Mouse (Mus musculus): ENCODE data around the gene Pak3. TPM values are rescaled to one million over a fixed set of nuclear protein-coding genes. Genes with fewer than 3 reads are reported as not detected.
"Not testable (repeated sequence)": the region's sequence is repeated elsewhere in the genome, so short reads cannot be mapped to it uniquely, and the experiment has no call there.

The Pak3 gene
- polyA plus RNA-seq (2015; fragmentation: Nextera tagmentation; extraction: Ambion mirVana) = 0.37 and 1.4 TPM in 2 replicates

GRCm38 (mm10) chrX:143518168-143518901, at the start of gene Pak3:
Gene Pak3 (plus strand): TSS chrX:143518591.
- no peak within 1 kb of the TSS for H3K4me3 ChIP-seq (replicated peaks)
- H3K9me3 ChIP-seq (replicated peaks) = no peaks in the 10 kb centered on the region
- 12% methylated on average over 23 of the region's 23 CpGs for WGBS (ENCODE audit: insufficient replicate concordance)
- no peaks in the 10 kb centered on the region for H3K36me3 ChIP-seq (replicated peaks)
- peaks cover 10% of the 10 kb centered on the region for H3K27me3 ChIP-seq
- no peak for ATAC-seq (ENCODE audit: insufficient read depth)
- H3K4me2 ChIP-seq = no peak within 1 kb of the TSS
- H3K9ac ChIP-seq = no peak within 1 kb of the TSS
- H3K27ac ChIP-seq (replicated peaks) = no peak within 1 kb of the TSS
- H3K4me1 ChIP-seq (replicated peaks) = no peaks in the 10 kb centered on the region

GRCm38 (mm10) chrX:143482866-143483265, 35.5 kb upstream of the Pak3 start:
- no peaks in the 10 kb centered on the region for H3K27me3 ChIP-seq
- no peak overlapping the region for H3K4me2 ChIP-seq
- ATAC-seq (ENCODE audit: insufficient read depth) = peak; percentile 100
- no peak overlapping the region for H3K9ac ChIP-seq
- H3K4me3 ChIP-seq (replicated peaks) = no peak overlapping the region
- H3K36me3 ChIP-seq (replicated peaks) = no peaks in the 10 kb centered on the region
- WGBS (ENCODE audit: insufficient replicate concordance) = 59% methylated on average over 3 of the region's 3 CpGs
- peaks cover 3% of the 10 kb centered on the region; the same call in 1 of the 2 replicates for H3K9me3 ChIP-seq (replicated peaks)
- H3K27ac ChIP-seq (replicated peaks) = no peak overlapping the region
- H3K4me1 ChIP-seq (replicated peaks) = no peaks in the 10 kb centered on the region

- no peak overlapping the region for H3K4me3 ChIP-seq (replicated peaks)
- H3K4me1 ChIP-seq (replicated peaks) = no peaks in the 10 kb centered on the region
- H3K4me2 ChIP-seq = no peak overlapping the region
- WGBS (ENCODE audit: insufficient replicate concordance) = 26% methylated on average over 4 of the region's 4 CpGs
- no peaks in the 10 kb centered on the region for H3K27me3 ChIP-seq
- no peak overlapping the region for H3K9ac ChIP-seq
- no peak overlapping the region for H3K27ac ChIP-seq (replicated peaks)
- no peaks in the 10 kb centered on the region for H3K9me3 ChIP-seq (replicated peaks)
- no peaks in the 10 kb centered on the region for H3K36me3 ChIP-seq (replicated peaks)
- ATAC-seq (ENCODE audit: insufficient read depth) = no peak
These were observed 17.2 kb upstream of the Pak3 start for GRCm38 (mm10) chrX:143501053-143501695.

- no peak overlapping the region for H3K9ac ChIP-seq
These were observed 16.5 kb upstream of the Pak3 start for GRCm38 (mm10) chrX:143501776-143502365.

GRCm38 (mm10) chrX:143518917-143519316, 526 bp downstream of the Pak3 start:
- Histone ChIP-seq H3K27me3 (peaks cover 10% of the 10 kb centered on the region), H3K4me1 (replicated peaks) (no peaks in the 10 kb centered on the region), H3K36me3 (replicated peaks) (no peaks in the 10 kb centered on the region), H3K9me3 (replicated peaks) (no peaks in the 10 kb centered on the region), H3K4me3 (replicated peaks) (no peak overlapping the region), H3K9ac (no peak overlapping the region), H3K27ac (replicated peaks) (no peak overlapping the region), H3K4me2 (no peak overlapping the region)
- WGBS (ENCODE audit: insufficient replicate concordance) = 14% methylated on average over 7 of the region's 7 CpGs
- no peak for ATAC-seq (ENCODE audit: insufficient read depth)

More at GRCm38 (mm10) chrX:143501776-143502365, 16.5 kb upstream of the Pak3 start:
- H3K27ac ChIP-seq (replicated peaks) = no peak overlapping the region
- 45% methylated on average over 5 of the region's 5 CpGs for WGBS (ENCODE audit: insufficient replicate concordance)
- no peak overlapping the region for H3K4me2 ChIP-seq
- no peaks in the 10 kb centered on the region for H3K36me3 ChIP-seq (replicated peaks)
- H3K4me3 ChIP-seq (replicated peaks) = no peak overlapping the region
- no peaks in the 10 kb centered on the region for H3K27me3 ChIP-seq
- ATAC-seq (ENCODE audit: insufficient read depth) = no peak
- H3K9me3 ChIP-seq (replicated peaks) = no peaks in the 10 kb centered on the region
- H3K4me1 ChIP-seq (replicated peaks) = no peaks in the 10 kb centered on the region

- H3K36me3 ChIP-seq (replicated peaks); H3K27ac ChIP-seq (replicated peaks); H3K4me1 ChIP-seq (replicated peaks); H3K9me3 ChIP-seq (replicated peaks); ATAC-seq (ENCODE audit: insufficient read depth); H3K4me2 ChIP-seq; H3K9ac ChIP-seq; H3K4me3 ChIP-seq (replicated peaks): not testable (repeated sequence)
- 52% methylated on average over 5 of the region's 5 CpGs for WGBS (ENCODE audit: insufficient replicate concordance)
- peaks cover 10% of the 10 kb centered on the region for H3K27me3 ChIP-seq
These were observed 1.1 kb downstream of the Pak3 start for GRCm38 (mm10) chrX:143519454-143519853.

GRCm38 (mm10) chrX:143520195-143520594, 1.8 kb downstream of the Pak3 start:
- ATAC-seq (ENCODE audit: insufficient read depth) = no peak
- H3K4me3 ChIP-seq (replicated peaks) = no peak overlapping the region

GRCm38 (mm10) chrX:143532331-143532730, 13.9 kb downstream of the Pak3 start:
- no peak for ATAC-seq (ENCODE audit: insufficient read depth)
- whole genome bisulfite sequencing (ENCODE audit: insufficient replicate concordance) = 44% methylated on average over 3 of the region's 3 CpGs

More at GRCm38 (mm10) chrX:143520195-143520594, 1.8 kb downstream of the Pak3 start:
- 35% methylated on average over 1 of the region's 1 CpGs for WGBS (ENCODE audit: insufficient replicate concordance)
- Histone ChIP-seq H3K9me3 (replicated peaks) (no peaks in the 10 kb centered on the region), H3K9ac (no peak overlapping the region), H3K4me2 (no peak overlapping the region), H3K36me3 (replicated peaks) (no peaks in the 10 kb centered on the region), H3K27ac (replicated peaks) (no peak overlapping the region), H3K4me1 (replicated peaks) (no peaks in the 10 kb centered on the region), H3K27me3 (peaks cover 10% of the 10 kb centered on the region)

DNA sequence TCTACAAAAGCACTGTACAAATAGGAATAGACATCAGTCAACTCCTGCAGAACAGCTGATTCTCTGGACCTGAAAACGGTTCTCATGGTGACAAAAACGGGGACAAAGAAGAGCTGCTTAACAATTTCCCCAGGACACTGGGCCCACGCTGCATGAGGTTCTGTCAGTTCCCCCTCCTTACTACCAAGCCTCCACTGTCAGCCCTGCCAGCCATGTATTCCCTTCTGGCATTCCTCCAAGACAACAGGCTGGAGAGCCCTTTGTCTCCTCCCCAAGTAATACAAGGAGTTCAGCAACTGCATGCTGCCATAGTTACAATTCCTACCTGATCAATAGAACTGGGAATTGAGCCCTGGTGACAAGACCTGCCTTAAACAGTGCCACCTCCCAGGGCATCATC, 15.2 kb downstream of the Pak3 start:
- WGBS (ENCODE audit: insufficient replicate concordance) = 58% methylated on average over 3 of the region's 3 CpGs
- Histone ChIP-seq H3K4me1 (replicated peaks) (no peaks in the 10 kb centered on the region), H3K9me3 (replicated peaks) (no peaks in the 10 kb centered on the region), H3K4me3 (replicated peaks) (no peak overlapping the region), H3K27ac (replicated peaks) (no peak overlapping the region), H3K4me2 (no peak overlapping the region), H3K27me3 (no peaks in the 10 kb centered on the region), H3K36me3 (replicated peaks) (no peaks in the 10 kb centered on the region), H3K9ac (no peak overlapping the region)
- ATAC-seq (ENCODE audit: insufficient read depth) = no peak

More at GRCm38 (mm10) chrX:143532331-143532730, 13.9 kb downstream of the Pak3 start:
- H3K4me3 ChIP-seq (replicated peaks) = no peak overlapping the region
- H3K9me3 ChIP-seq (replicated peaks) = no peaks in the 10 kb centered on the region
- H3K9ac ChIP-seq = no peak overlapping the region
- no peaks in the 10 kb centered on the region for H3K4me1 ChIP-seq (replicated peaks)
- no peaks in the 10 kb centered on the region for H3K36me3 ChIP-seq (replicated peaks)
- H3K27ac ChIP-seq (replicated peaks) = no peak overlapping the region
- H3K27me3 ChIP-seq = no peaks in the 10 kb centered on the region
- H3K4me2 ChIP-seq = no peak overlapping the region

DNA sequence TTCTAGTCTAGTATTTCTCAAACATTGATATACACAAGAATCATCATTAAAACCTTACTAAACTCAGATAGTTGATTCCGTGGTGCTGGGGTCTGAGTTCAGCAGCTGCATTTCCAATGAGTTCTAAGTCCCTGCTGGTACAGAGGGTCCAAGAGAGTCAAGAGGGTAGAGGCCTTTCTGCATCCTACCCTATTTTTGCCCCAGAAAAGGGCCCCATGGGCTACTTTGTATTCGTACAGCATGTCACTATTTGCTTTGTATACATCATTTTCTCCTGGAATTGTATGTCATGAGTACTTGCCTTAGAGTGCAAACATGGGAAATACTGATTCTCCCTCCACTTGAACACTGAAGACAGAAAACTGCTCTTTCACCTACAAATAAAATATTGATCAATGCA, 24.4 kb downstream of the Pak3 start:
- ATAC-seq (ENCODE audit: insufficient read depth) = no peak
- Histone ChIP-seq H3K9me3 (replicated peaks) (no peaks in the 10 kb centered on the region), H3K27me3 (no peaks in the 10 kb centered on the region), H3K4me2 (no peak overlapping the region), H3K9ac (no peak overlapping the region), H3K4me1 (replicated peaks) (no peaks in the 10 kb centered on the region), H3K27ac (replicated peaks) (no peak overlapping the region), H3K36me3 (replicated peaks) (no peaks in the 10 kb centered on the region), H3K4me3 (replicated peaks) (no peak overlapping the region)
- 42% methylated on average over 2 of the region's 2 CpGs for WGBS (ENCODE audit: insufficient replicate concordance)

GRCm38 (mm10) chrX:143543186-143543793, 24.9 kb downstream of the Pak3 start:
- no peaks in the 10 kb centered on the region for H3K4me1 ChIP-seq (replicated peaks)
- no peak overlapping the region for H3K27ac ChIP-seq (replicated peaks)
- no peak for ATAC-seq (ENCODE audit: insufficient read depth)
- no peaks in the 10 kb centered on the region for H3K9me3 ChIP-seq (replicated peaks)
- H3K36me3 ChIP-seq (replicated peaks) = no peaks in the 10 kb centered on the region
- 45% methylated on average over 7 of the region's 7 CpGs for WGBS (ENCODE audit: insufficient replicate concordance)
- H3K27me3 ChIP-seq = no peaks in the 10 kb centered on the region
- no peak overlapping the region for H3K4me3 ChIP-seq (replicated peaks)
- H3K9ac ChIP-seq = no peak overlapping the region
- no peak overlapping the region for H3K4me2 ChIP-seq

All from liver, embryonic 15.5 days (tissue).